Mouse (Mus musculus) adrenal gland, adult 2 months (tissue): ENCODE data around the gene Dnttip1. TPM values are rescaled to one million over a fixed set of nuclear protein-coding genes. Genes with fewer than 3 reads are reported as not detected.

Experiments
- DNase-seq: peaks from one replicate; pipeline ENCODE4 v3.0.0; 2021
- polyA plus RNA-seq: library from polyadenylated mRNA; depleted of rRNA; stranded (reverse); fragments of >200 nt; gene quantifications from 2 replicates; pipeline ENCODE4 v1.2.3, GENCODE M21; 2012
- total RNA-seq, 2 experiments: library from RNA; stranded (reverse); gene quantifications; 2 replicates each; pipeline ENCODE4 v1.2.3; 2021

Dnttip1 gene
- total and polyA plus RNA-seq, 3 experiments, result 29.7 to 41.8 (median 34.9) TPM

- no peak for DNase-seq
Observed at GRCm38 (mm10) chr2:164754105-164754504, 8.3 kb downstream of the Dnttip1 start.

- no peak for DNase-seq
Observed at GRCm38 (mm10) chr2:164754800-164755199, 9.0 kb downstream of the Dnttip1 start.

- no peak for DNase-seq
Observed at GRCm38 (mm10) chr2:164757841-164758240, 12.1 kb downstream of the Dnttip1 start.

GRCm38 (mm10) chr2:164758692-164759091 is 12.9 kb downstream of the Dnttip1 start:
- DNase-seq, result no peak

- no peak for DNase-seq
Observed at GRCm38 (mm10) chr2:164760059-164760833, 14.5 kb downstream of the Dnttip1 start.

- DNase-seq, result no peak
Observed at GRCm38 (mm10) chr2:164761502-164761901, 15.7 kb downstream of the Dnttip1 start.

GRCm38 (mm10) chr2:164761971-164762370 is 16.2 kb downstream of the Dnttip1 start:
- no peak for DNase-seq

GRCm38 (mm10) chr2:164762593-164762992 is 16.8 kb downstream of the Dnttip1 start:
- DNase-seq, result no peak

- DNase-seq, result no peak
Observed at GRCm38 (mm10) chr2:164765841-164766240, 20.1 kb downstream of the Dnttip1 start.

GRCm38 (mm10) chr2:164767812-164768540 is 22.2 kb downstream of the Dnttip1 start:
- peak; percentile 52 for DNase-seq

- DNase-seq, result peak; percentile 99
Observed at GRCm38 (mm10) chr2:164769258-164770037, 23.7 kb downstream of the Dnttip1 start, which contains the start of gene Ube2c. Ube2c (plus strand) TSS chr2:164769898.

GRCm38 (mm10) chr2:164770279-164770678 is 24.5 kb downstream of the Dnttip1 start:
- no peak for DNase-seq

- DNase-seq, result no peak
Observed at GRCm38 (mm10) chr2:164771123-164771522, 25.3 kb downstream of the Dnttip1 start.

GRCm38 (mm10) chr2:164773229-164773988 is 27.6 kb downstream of the Dnttip1 start:
- no peak for DNase-seq

GRCm38 (mm10) chr2:164773989-164774364 is 28.2 kb downstream of the Dnttip1 start:
- no peak for DNase-seq

GRCm38 (mm10) chr2:164776130-164776529 is 30.3 kb downstream of the Dnttip1 start:
- DNase-seq, result no peak

GRCm38 (mm10) chr2:164776801-164777200 is 31.0 kb downstream of the Dnttip1 start:
- no peak for DNase-seq

GRCm38 (mm10) chr2:164777246-164778014 is 31.6 kb downstream of the Dnttip1 start:
- no peak for DNase-seq

GRCm38 (mm10) chr2:164778015-164778287 is 32.2 kb downstream of the Dnttip1 start:
- DNase-seq, result no peak

- DNase-seq, result no peak
Observed at GRCm38 (mm10) chr2:164778809-164779208, 33.0 kb downstream of the Dnttip1 start.

- DNase-seq, result no peak
Observed at GRCm38 (mm10) chr2:164779481-164780086, 33.8 kb downstream of the Dnttip1 start, which contains the start of gene Tnnc2. Tnnc2 (minus strand) TSS chr2:164779967.
